Mouse (Mus musculus): ENCODE results near the gene Sdk2. TPM values are rescaled to one million over a fixed set of nuclear protein-coding genes. Genes with fewer than 3 reads are reported as not detected.

Sdk2 gene
- polyA plus RNA-seq, 1 experiment from 2014 or later, result 1.9 TPM

DNA sequence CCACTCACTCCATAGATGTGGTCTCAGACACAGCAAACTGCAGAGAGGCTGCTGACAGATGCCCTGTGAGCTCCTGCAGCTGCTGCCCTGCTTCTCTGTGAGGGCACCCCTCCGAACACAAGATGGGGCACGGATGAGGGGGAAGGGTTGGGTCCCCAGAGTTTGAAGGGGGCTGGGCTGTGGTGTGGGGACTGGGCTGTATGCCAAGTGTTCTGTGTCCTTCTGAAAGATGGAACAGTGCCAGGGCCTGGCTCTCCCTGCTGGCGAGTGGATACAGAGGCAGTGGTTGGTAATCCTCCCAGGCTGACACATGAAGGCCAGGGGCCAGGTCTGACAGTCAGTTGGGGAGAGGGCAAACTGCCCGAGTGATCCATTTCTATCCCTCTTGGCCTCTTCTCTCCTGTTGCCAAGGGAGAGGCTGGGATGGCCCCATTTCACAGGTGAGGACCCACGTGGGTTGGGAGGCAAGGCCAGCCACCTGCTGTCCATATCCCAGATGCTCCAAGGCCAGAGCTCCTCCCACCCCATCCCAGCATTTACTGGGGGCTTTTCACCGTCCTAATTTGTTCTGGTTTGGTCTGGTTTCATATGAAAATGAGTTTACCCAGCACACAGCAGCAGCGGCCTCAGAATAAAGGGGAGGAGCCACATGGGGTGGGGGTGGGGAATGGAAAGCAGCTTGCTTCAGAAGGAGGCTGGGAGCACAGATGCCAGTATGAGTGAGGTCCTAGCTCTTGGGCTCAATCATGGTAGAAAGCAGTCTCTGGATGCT, 84.9 kb downstream of the Sdk2 start:
- no peak for DNase-seq (ENCODE audit: low spot score)
- peaks cover 43% of the 10 kb centered on the region for H3K4me1 ChIP-seq
- H3K27me3 ChIP-seq (replicated peaks; ENCODE audit: low read depth, poor library complexity, severe bottlenecking), result no peaks in the 10 kb centered on the region
- H3K27ac ChIP-seq (replicated peaks), result peak overlapping the region; percentile 26; the same call in 1 of the 2 replicates
- no peaks in the 10 kb centered on the region for H3K9me3 ChIP-seq
- H3K4me3 ChIP-seq, result no peak overlapping the region
- no peaks in the 10 kb centered on the region for H3K36me3 ChIP-seq (replicated peaks)
- 46% methylated on average over 7 of the region's 7 CpGs for WGBS

- no peak overlapping the region for H3K4me3 ChIP-seq
- DNase-seq (ENCODE audit: low spot score), result no peak
- WGBS, result 91% methylated on average over 6 of the region's 6 CpGs
- no peaks in the 10 kb centered on the region for H3K36me3 ChIP-seq (replicated peaks)
- H3K4me1 ChIP-seq, result peaks cover 41% of the 10 kb centered on the region
- H3K27ac ChIP-seq (replicated peaks), result no peak overlapping the region
- no peaks in the 10 kb centered on the region for H3K9me3 ChIP-seq
- no peaks in the 10 kb centered on the region for H3K27me3 ChIP-seq (replicated peaks; ENCODE audit: low read depth, poor library complexity, severe bottlenecking)
Observed at GRCm38 (mm10) chr11:113981088-113981487, 85.8 kb downstream of the Sdk2 start.

DNA sequence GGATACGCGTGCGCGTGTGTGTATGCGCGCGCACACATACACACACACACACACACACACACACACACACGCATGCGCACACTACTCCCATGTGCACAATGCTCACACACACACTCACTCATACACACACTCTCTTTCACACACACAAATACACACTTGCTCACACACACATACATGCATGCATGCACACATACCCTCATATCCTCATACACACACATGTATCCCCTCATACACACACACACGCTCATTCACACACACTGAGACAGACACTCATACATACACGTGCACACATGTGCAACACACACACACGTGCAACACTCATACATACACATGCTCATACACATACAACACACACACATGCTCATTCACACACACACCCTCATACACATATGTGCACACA, 88.5 kb downstream of the Sdk2 start:
- H3K4me3 ChIP-seq, result no peak overlapping the region
- DNase-seq (ENCODE audit: low spot score), result no peak
- no peaks in the 10 kb centered on the region for H3K27me3 ChIP-seq (replicated peaks; ENCODE audit: low read depth, poor library complexity, severe bottlenecking)
- no peaks in the 10 kb centered on the region for H3K36me3 ChIP-seq (replicated peaks)
- H3K4me1 ChIP-seq, result peaks cover 39% of the 10 kb centered on the region
- H3K9me3 ChIP-seq, result no peaks in the 10 kb centered on the region
- H3K27ac ChIP-seq (replicated peaks), result no peak overlapping the region
- 97% methylated on average over 12 of the region's 12 CpGs for WGBS

- no peak for DNase-seq (ENCODE audit: low spot score)
- WGBS, result 68% methylated on average over 3 of the region's 3 CpGs
- H3K27ac ChIP-seq (replicated peaks), result no peak overlapping the region; the same call in 1 of the 2 replicates
- no peak overlapping the region for H3K4me3 ChIP-seq
- no peaks in the 10 kb centered on the region for H3K27me3 ChIP-seq (replicated peaks; ENCODE audit: low read depth, poor library complexity, severe bottlenecking)
- H3K4me1 ChIP-seq, result peaks cover 26% of the 10 kb centered on the region
- 0 out of 2 replicates have a peak, but pooled peaks cover 7% of the 10 kb centered on the region for H3K9me3 ChIP-seq
- H3K36me3 ChIP-seq (replicated peaks), result no peaks in the 10 kb centered on the region
Observed at GRCm38 (mm10) chr11:113975667-113975970, 91.2 kb downstream of the Sdk2 start.

- no peaks in the 10 kb centered on the region for H3K27me3 ChIP-seq (replicated peaks; ENCODE audit: low read depth, poor library complexity, severe bottlenecking)
- H3K36me3 ChIP-seq (replicated peaks), result no peaks in the 10 kb centered on the region
- no peak overlapping the region; the same call in 1 of the 2 replicates for H3K27ac ChIP-seq (replicated peaks)
- H3K9me3 ChIP-seq, result 0 out of 2 replicates have a peak, but pooled peaks cover 12% of the 10 kb centered on the region
- no peak overlapping the region for H3K4me3 ChIP-seq
- WGBS, result 35% methylated on average over 16 of the region's 16 CpGs
- no peak for DNase-seq (ENCODE audit: low spot score)
- H3K4me1 ChIP-seq, result peaks cover 26% of the 10 kb centered on the region
Observed at GRCm38 (mm10) chr11:113974876-113975666, 91.8 kb downstream of the Sdk2 start.

DNA sequence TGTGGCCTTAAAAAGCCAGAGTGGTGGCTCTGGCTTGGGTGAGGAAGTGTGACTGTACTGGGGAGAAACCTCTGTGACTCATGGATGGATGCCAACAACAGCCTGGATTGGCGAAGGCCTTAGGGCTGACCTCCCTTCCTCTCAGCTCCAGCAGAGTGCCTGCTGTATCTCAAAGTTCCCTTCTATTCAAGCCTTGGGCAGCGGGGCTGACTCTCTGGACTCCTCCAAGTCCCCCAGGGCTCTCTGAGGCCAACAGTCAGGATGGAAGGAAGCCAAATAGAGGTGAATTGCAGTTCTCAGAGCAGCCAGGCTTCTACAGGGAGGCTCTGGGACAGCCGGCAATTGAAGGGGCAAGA, 94.4 kb downstream of the Sdk2 start:
- DNase-seq (ENCODE audit: low spot score), result no peak
- Histone ChIP-seq H3K4me3 (no peak overlapping the region), H3K4me1 (peaks cover 24% of the 10 kb centered on the region), H3K27ac (replicated peaks) (no peak overlapping the region), H3K9me3 (peaks cover 37% of the 10 kb centered on the region), H3K36me3 (replicated peaks) (no peaks in the 10 kb centered on the region), H3K27me3 (replicated peaks; ENCODE audit: low read depth, poor library complexity, severe bottlenecking) (no peaks in the 10 kb centered on the region)
- 93% methylated on average over 3 of the region's 3 CpGs for WGBS

DNA sequence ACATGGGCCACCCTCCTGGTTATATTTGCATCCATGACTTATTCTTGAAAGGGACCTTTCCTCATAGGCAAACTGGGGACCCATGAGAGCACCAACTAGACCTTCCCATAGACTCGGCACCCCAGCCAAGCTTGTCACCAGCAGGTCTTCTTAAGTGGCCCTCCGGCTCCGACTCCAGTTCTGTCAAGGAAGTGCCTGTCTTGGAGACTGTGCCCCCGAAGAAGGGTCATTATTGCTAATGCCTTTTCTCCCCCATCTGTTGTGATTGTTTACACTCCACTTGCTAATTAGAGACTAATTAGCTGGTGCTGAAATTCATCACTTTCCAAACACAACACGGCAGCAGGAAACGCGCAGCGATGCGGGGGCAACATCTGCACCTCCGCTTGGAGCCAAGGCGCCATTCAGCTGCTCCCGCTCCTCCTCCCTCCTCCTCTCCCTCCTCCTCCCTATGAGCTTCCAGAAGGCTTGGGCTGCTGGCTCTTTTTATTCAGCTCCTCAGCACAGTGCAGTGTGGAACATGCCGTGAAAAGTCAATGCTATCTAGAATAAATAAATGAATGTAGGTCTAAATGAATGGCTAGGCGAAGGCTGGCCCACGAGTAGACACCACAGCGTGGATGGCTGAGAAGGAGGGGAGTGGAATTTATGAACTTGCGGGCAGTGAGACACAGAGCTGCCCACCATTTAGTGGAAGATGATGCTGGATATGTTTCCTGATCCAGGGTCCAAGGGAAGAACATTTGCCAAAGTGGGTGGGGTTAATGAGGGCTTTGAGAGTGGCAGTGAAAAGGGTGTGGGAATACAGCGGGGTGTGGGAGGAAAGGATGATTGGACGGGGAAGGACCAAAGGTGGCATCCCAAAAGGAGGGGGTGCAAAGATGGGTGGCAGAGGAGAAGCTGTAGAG, 95.0 kb downstream of the Sdk2 start:
- Histone ChIP-seq H3K4me3 (no peak overlapping the region), H3K27me3 (replicated peaks; ENCODE audit: low read depth, poor library complexity, severe bottlenecking) (no peaks in the 10 kb centered on the region), H3K9me3 (peaks cover 44% of the 10 kb centered on the region), H3K4me1 (peaks cover 18% of the 10 kb centered on the region), H3K36me3 (replicated peaks) (no peaks in the 10 kb centered on the region), H3K27ac (replicated peaks) (no peak overlapping the region)
- 88% methylated on average over 19 of the region's 19 CpGs for WGBS
- no peak for DNase-seq (ENCODE audit: low spot score)

DNA sequence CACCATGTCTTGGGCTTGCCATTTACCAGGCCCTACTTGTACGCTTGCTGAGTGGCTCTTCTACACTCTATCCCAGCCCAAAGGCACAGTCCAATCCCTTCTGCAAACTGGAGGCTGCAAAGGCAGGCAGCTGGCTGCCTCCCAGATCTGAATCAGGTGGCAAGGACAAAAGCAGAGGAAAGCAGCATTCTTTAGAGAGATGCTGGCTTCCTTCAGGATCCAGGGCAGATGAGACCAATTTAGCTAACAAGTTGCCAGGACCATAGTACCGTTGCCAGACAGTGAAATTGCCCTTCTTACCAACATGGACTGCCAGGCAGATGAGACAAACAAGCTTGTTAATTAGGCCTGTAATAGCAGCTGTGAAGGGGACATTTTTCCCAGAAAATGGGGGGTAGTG, 96.8 kb downstream of the Sdk2 start:
- Histone ChIP-seq H3K36me3 (replicated peaks) (no peaks in the 10 kb centered on the region), H3K9me3 (peaks cover 62% of the 10 kb centered on the region), H3K4me1 (peaks cover 3% of the 10 kb centered on the region), H3K4me3 (no peak overlapping the region), H3K27ac (replicated peaks) (no peak overlapping the region), H3K27me3 (replicated peaks; ENCODE audit: low read depth, poor library complexity, severe bottlenecking) (no peaks in the 10 kb centered on the region)
- WGBS, result 86% methylated on average over 2 of the region's 2 CpGs
- DNase-seq (ENCODE audit: low spot score), result no peak

DNA sequence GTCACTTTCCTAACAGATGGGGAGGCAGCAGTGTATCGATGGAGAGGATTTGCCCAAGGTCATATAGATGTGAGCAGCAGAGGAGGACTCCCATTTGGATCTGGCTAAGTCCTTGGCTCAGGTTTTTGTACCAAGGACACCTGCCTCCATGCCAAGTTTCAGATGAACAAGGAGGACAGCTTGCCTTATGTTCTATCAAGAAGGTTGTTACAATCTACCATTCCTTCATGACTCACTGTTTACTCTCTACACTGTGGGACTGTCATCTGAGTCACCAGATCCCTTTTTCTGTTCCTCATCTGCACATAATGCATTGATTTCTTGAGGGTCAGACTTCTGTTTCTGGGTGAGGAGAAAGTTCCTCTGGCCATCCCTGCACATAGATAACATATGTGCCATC, 101.6 kb downstream of the Sdk2 start:
- WGBS, result 87% methylated on average over 1 of the region's 1 CpGs
- no peak for DNase-seq (ENCODE audit: low spot score)
- no peak overlapping the region for H3K4me3 ChIP-seq
- H3K36me3 ChIP-seq (replicated peaks), result no peaks in the 10 kb centered on the region
- H3K9me3 ChIP-seq, result peaks cover 63% of the 10 kb centered on the region
- H3K27me3 ChIP-seq (replicated peaks; ENCODE audit: low read depth, poor library complexity, severe bottlenecking), result no peaks in the 10 kb centered on the region
- H3K27ac ChIP-seq (replicated peaks), result no peak overlapping the region
- H3K4me1 ChIP-seq, result no peaks in the 10 kb centered on the region; the same call in 1 of the 2 replicates

- 94% methylated on average over 3 of the region's 3 CpGs for WGBS
- DNase-seq (ENCODE audit: low spot score), result no peak
- no peaks in the 10 kb centered on the region for H3K27me3 ChIP-seq (replicated peaks; ENCODE audit: low read depth, poor library complexity, severe bottlenecking)
- H3K27ac ChIP-seq (replicated peaks), result no peak overlapping the region
- H3K36me3 ChIP-seq (replicated peaks), result no peaks in the 10 kb centered on the region
- peaks cover 39% of the 10 kb centered on the region for H3K9me3 ChIP-seq
- no peak overlapping the region for H3K4me3 ChIP-seq
- H3K4me1 ChIP-seq, result no peaks in the 10 kb centered on the region; the same call in 1 of the 2 replicates
Observed at GRCm38 (mm10) chr11:113962751-113963150, 104.1 kb downstream of the Sdk2 start.

DNA sequence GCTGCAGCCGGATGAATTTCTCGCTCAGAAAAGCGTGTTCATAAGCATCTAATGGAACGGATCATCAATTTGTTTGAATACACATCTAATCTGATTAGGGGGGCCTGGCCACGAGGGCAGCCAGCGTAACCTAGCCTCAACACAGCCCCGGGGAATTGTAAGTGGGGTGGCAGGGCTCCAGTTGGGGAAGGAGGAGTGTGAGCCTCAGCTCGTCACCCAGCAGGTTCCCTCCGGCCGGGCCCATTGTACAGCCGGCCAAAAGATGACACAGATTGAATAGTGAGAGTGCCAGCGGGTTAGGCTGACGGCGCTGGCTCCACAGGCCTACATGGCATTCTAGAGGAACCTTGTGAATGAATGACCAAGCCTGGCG, 115.2 kb downstream of the Sdk2 start:
- no peak for DNase-seq (ENCODE audit: low spot score)
- WGBS, result 54% methylated on average over 15 of the region's 15 CpGs

GRCm38 (mm10) chr11:113950904-113951615, 115.8 kb downstream of the Sdk2 start:
- no peaks in the 10 kb centered on the region for H3K36me3 ChIP-seq (replicated peaks)
- peak overlapping the region; percentile 63 for H3K27ac ChIP-seq (replicated peaks)
- no peak overlapping the region; the same call in 1 of the 2 replicates for H3K4me3 ChIP-seq
- no peak for DNase-seq (ENCODE audit: low spot score)
- H3K27me3 ChIP-seq (replicated peaks; ENCODE audit: low read depth, poor library complexity, severe bottlenecking), result no peaks in the 10 kb centered on the region
- H3K4me1 ChIP-seq, result peaks cover 35% of the 10 kb centered on the region
- 59% methylated on average over 7 of the region's 7 CpGs for WGBS
- peaks cover 6% of the 10 kb centered on the region for H3K9me3 ChIP-seq

More for the DNA sequence above, 115.2 kb downstream of the Sdk2 start:
- Histone ChIP-seq H3K36me3 (replicated peaks) (no peaks in the 10 kb centered on the region), H3K27me3 (replicated peaks; ENCODE audit: low read depth, poor library complexity, severe bottlenecking) (no peaks in the 10 kb centered on the region), H3K4me3 (no peak overlapping the region), H3K4me1 (peaks cover 30% of the 10 kb centered on the region), H3K9me3 (peaks cover 6% of the 10 kb centered on the region), H3K27ac (replicated peaks) (0 out of 2 replicates have a peak overlapping the region, but pooled peaks have one; percentile 63)
